In the genomic region with DNA sequence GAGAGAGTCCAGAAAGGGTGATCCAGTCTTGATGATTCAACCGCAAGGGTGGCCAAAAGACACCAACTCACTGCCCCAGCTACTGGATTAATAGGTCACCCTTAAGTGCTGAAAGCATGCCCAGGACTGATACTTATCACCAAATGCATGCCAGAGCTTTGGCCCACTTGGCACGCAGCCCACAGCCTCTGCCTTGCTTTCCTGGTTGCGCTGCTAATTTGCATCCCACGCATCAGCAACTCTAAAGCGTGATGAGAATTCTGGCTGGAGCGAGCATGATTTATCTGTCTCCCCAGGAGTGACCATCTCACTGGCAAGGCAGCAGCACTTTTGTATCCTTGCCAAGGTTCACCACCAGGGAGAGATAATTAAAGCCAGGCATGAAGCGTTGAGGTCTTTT, we compare ENCODE assay signal across 10 mouse cellular contexts. TPM values are rescaled to one million over a fixed set of nuclear protein-coding genes. Genes with fewer than 3 reads are reported as not detected.
DNase-seq lines count a peak whose midpoint lies in the region; ATAC-seq and TF ChIP-seq lines count a peak whose summit lies in the region.
"Had no signal": no experiment of that assay in that cellular context is flagged by ENCODE, and none has a peak within 500 bp of the region (broad histone marks: within the 10 kb centered on the region; RNA-seq: fewer than 3 reads in every experiment).

No protein-coding gene starts in this region.

- no peaks in the 10 kb centered on the region for H3K27me3 ChIP-seq in forebrain, embryonic 14.5 days (replicated peaks; ENCODE audit: control insufficient read depth, insufficient read depth, low read length)
- no peaks in the 10 kb centered on the region for H3K27me3 ChIP-seq in forebrain, embryonic 10.5 days (ENCODE audit: poor library complexity, severe bottlenecking)
- H3K27me3 ChIP-seq in midbrain, postnatal 0 days (ENCODE audit: insufficient read depth, low read length) = no peaks in the 10 kb centered on the region
- H3K27me3 ChIP-seq in midbrain, embryonic 10.5 days (ENCODE audit: low read depth, poor library complexity, severe bottlenecking) = no peaks in the 10 kb centered on the region
- H3K27me3 ChIP-seq: limb, embryonic 15.5 days; neural tube, embryonic 12.5 days had no signal

- no peak overlapping the region for H3K27ac ChIP-seq in forebrain, embryonic 14.5 days (ENCODE audit: low read depth, low read length)
- no peak overlapping the region for H3K27ac ChIP-seq in forebrain, embryonic 10.5 days
- H3K27ac ChIP-seq in midbrain, postnatal 0 days (ENCODE audit: low read depth, low read length) = no peak overlapping the region
- H3K27ac ChIP-seq in midbrain, embryonic 10.5 days (replicated peaks) = no peak overlapping the region
- H3K27ac ChIP-seq: limb, embryonic 15.5 days; neural tube, embryonic 12.5 days had no signal

- H3K9ac ChIP-seq in forebrain, embryonic 14.5 days (ENCODE audit: low read length) = no peak overlapping the region
- H3K9ac ChIP-seq in midbrain, postnatal 0 days (replicated peaks; ENCODE audit: low read length, poor library complexity, severe bottlenecking) = no peak overlapping the region
- H3K9ac ChIP-seq: limb, embryonic 15.5 days; neural tube, embryonic 12.5 days had no signal

- WGBS in forebrain, embryonic 14.5 days = 57% methylated on average over 7 of the region's 7 CpGs
- 90% methylated on average over 7 of the region's 7 CpGs for WGBS in forebrain, embryonic 10.5 days
- WGBS in midbrain, postnatal 0 days = 64% methylated on average over 7 of the region's 7 CpGs
- 86% methylated on average over 7 of the region's 7 CpGs for WGBS in midbrain, embryonic 10.5 days

- no peaks in the 10 kb centered on the region for H3K4me1 ChIP-seq in forebrain, embryonic 14.5 days (ENCODE audit: control insufficient read depth, insufficient read depth, low read length)
- no peaks in the 10 kb centered on the region for H3K4me1 ChIP-seq in forebrain, embryonic 10.5 days
- no peaks in the 10 kb centered on the region; the same call in 1 of the 2 replicates for H3K4me1 ChIP-seq in midbrain, postnatal 0 days (ENCODE audit: insufficient read depth, low read length)
- H3K4me1 ChIP-seq in midbrain, embryonic 10.5 days = no peaks in the 10 kb centered on the region
- H3K4me1 ChIP-seq: limb, embryonic 15.5 days; neural tube, embryonic 12.5 days had no signal

- no peak overlapping the region for H3K4me3 ChIP-seq in forebrain, embryonic 14.5 days (ENCODE audit: low read depth, low read length)
- no peak overlapping the region for H3K4me3 ChIP-seq in forebrain, embryonic 10.5 days
- H3K4me3 ChIP-seq in midbrain, postnatal 0 days (ENCODE audit: low read depth, low read length) = no peak overlapping the region
- no peak overlapping the region for H3K4me3 ChIP-seq in midbrain, embryonic 10.5 days
- H3K4me3 ChIP-seq: limb, embryonic 15.5 days; neural tube, embryonic 12.5 days had no signal

- TF ChIP-seq CTCF in midbrain, postnatal 0 days (IDR thresholded peaks at IDR 0.05) = no peak

- no peak overlapping the region for H3K4me2 ChIP-seq in forebrain, embryonic 14.5 days (ENCODE audit: low read length)
- H3K4me2 ChIP-seq in midbrain, postnatal 0 days (ENCODE audit: low read depth, low read length, poor library complexity, severe bottlenecking) = no peak overlapping the region
- H3K4me2 ChIP-seq: limb, embryonic 15.5 days; neural tube, embryonic 12.5 days had no signal

- peak; percentile 44 for DNase-seq in forebrain, embryonic 14.5 days (ENCODE audit: low spot score)
- DNase-seq in forebrain, embryonic 10.5 days (ENCODE audit: extremely low spot score, low spot score) = no peak
- DNase-seq in midbrain, postnatal 0 days (ENCODE audit: low spot score) = peak; percentile 81
- DNase-seq in midbrain, embryonic 10.5 days (ENCODE audit: low spot score) = no peak
- peak; percentile 60 for DNase-seq in heart, postnatal 4 days
- DNase-seq in ovary, postnatal 14 days (ENCODE audit: low spot score) = peak; percentile 35
- no peak for DNase-seq in spleen, postnatal 4 days (ENCODE audit: low spot score in 2 of 2)
- DNase-seq in layer of hippocampus, adult 9-11 months = no peak

- no peaks in the 10 kb centered on the region for H3K9me3 ChIP-seq in forebrain, embryonic 14.5 days (replicated peaks; ENCODE audit: control insufficient read depth, low read length)
- H3K9me3 ChIP-seq in forebrain, embryonic 10.5 days = no peaks in the 10 kb centered on the region
- no peaks in the 10 kb centered on the region for H3K9me3 ChIP-seq in midbrain, postnatal 0 days (ENCODE audit: low read length)
- peaks cover 10% of the 10 kb centered on the region; the same call in 1 of the 2 replicates for H3K9me3 ChIP-seq in midbrain, embryonic 10.5 days (replicated peaks)
- H3K9me3 ChIP-seq: limb, embryonic 15.5 days; neural tube, embryonic 12.5 days had no signal

- ATAC-seq in forebrain, embryonic 14.5 days = peak; percentile 12; the same call in 1 of the 2 replicates
- ATAC-seq in midbrain, postnatal 0 days (ENCODE audit: low FRiP score) = no peak

- H3K36me3 ChIP-seq in forebrain, embryonic 14.5 days (ENCODE audit: control insufficient read depth, insufficient read depth, low read length) = no peaks in the 10 kb centered on the region
- H3K36me3 ChIP-seq in forebrain, embryonic 10.5 days (replicated peaks) = no peaks in the 10 kb centered on the region
- no peaks in the 10 kb centered on the region for H3K36me3 ChIP-seq in midbrain, postnatal 0 days (ENCODE audit: insufficient read depth, low read length)
- no peaks in the 10 kb centered on the region for H3K36me3 ChIP-seq in midbrain, embryonic 10.5 days
- H3K36me3 ChIP-seq: limb, embryonic 15.5 days; neural tube, embryonic 12.5 days had no signal

RNA-seq across cellular contexts. Expression of a gene that starts 29.9 kb away (rescaled TPM):
- polyA plus RNA-seq in forebrain, embryonic 14.5 days (2014; fragmentation: Nextera tagmentation; extraction: Ambion mirVana) = 18.2 and 19.0 TPM in 2 replicates
- polyA plus RNA-seq in forebrain, embryonic 10.5 days (2016; fragmentation: Nextera tagmentation; extraction: Ambion mirVana) = 22.7 and 24.2 TPM in 2 replicates
- 25.5 and 35.9 TPM in 2 replicates for total RNA-seq in midbrain, postnatal 0 days (2014; rRNA removed)
- 12.3 and 12.8 TPM in 2 replicates for polyA plus RNA-seq in midbrain, postnatal 0 days (2015; fragmentation: Nextera tagmentation; extraction: Ambion mirVana)
- 23.9 and 24.0 TPM in 2 replicates for polyA plus RNA-seq in midbrain, embryonic 10.5 days (2016; fragmentation: Nextera tagmentation; extraction: Ambion mirVana)
- 10 to 100 TPM; 21.0 to 23.5 TPM for total RNA-seq in heart, postnatal 4 days (2021)

Comparison
In these comparisons a context has a peak if more than half of its experiments do, and no peak if none do; other contexts are left out.
1. DNase-seq: peak in forebrain, embryonic 14.5 days (single experiment), midbrain, postnatal 0 days (single experiment), heart, postnatal 4 days (single experiment) and ovary, postnatal 14 days (single experiment); none in forebrain, embryonic 10.5 days (single experiment), midbrain, embryonic 10.5 days (single experiment), spleen, postnatal 4 days (0 of 2) and layer of hippocampus, adult 9-11 months (single experiment).